In the genomic region with DNA sequence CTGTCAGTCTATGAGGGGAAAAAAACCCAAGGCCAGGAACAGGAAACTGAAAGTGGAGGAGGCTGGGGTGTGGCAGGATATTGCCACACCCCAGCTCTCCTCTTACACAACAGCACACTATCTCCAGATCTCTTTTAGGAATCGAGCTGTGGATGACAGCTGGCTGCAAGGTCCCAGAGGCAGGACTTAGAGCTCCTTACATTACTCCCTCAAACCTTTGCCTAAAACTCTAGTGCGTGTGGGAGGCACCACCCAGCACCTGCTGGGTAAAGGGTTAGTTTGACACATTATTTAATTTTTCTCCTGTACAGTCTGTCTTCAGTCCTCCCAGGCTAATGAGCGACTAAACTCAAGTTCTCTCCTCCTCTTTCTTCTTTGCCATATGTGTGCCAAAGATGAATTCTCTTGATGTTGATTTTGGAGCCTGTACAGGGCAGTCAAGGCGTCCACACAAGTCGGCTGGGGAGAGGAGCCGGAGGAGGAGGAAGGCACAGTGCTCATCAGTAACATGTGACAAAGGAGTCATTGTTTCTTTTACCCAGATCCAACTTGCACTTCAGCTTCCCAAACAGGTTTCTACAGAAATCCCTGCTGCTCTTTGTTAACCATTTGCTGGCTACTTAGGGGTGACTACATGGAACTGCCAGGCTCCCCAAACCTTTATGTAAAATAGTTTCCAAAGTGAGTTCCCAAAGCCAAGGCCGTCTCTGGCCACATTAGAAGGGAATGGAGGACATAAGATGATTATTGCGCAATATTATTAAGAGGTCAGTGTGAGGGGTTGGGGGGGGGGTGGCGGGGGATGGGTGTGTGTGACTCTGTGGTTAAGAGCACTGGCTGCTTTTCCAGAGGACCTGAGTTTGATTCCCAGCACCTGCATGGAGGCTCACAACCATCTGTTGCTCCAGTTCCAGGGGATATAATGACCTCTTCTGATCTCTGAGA, we compare ENCODE assay signal across 9 mouse cellular contexts. TPM values are rescaled to one million over a fixed set of nuclear protein-coding genes. Genes with fewer than 3 reads are reported as not detected.
DNase-seq lines count a peak whose midpoint lies in the region; ATAC-seq and TF ChIP-seq lines count a peak whose summit lies in the region.
"Had no signal": no experiment of that assay in that cellular context is flagged by ENCODE, and none has a peak within 500 bp of the region (broad histone marks: within the 10 kb centered on the region; RNA-seq: fewer than 3 reads in every experiment).

No protein-coding gene starts in this region.

- H3K27ac ChIP-seq in heart, embryonic 11.5 days (ENCODE audit: low read depth, low read length) = no peak overlapping the region
- H3K27ac ChIP-seq in liver, adult 2 months (replicated peaks; ENCODE audit: insufficient read depth, low read depth, low read length) = peak overlapping the region; percentile 29
- H3K27ac ChIP-seq: limb, embryonic 12.5 days had no signal

- TF ChIP-seq CTCF in G1E (IDR thresholded peaks at IDR 0.05; ENCODE audit: low read depth, low read length) = no peak
- TF ChIP-seq CTCF in liver, adult 2 months (IDR thresholded peaks at IDR 0.05; ENCODE audit: low read depth, low read length) = no peak

- ATAC-seq in frontal cortex, adult (ENCODE audit: low TSS enrichment) = peak; percentile 74
- ATAC-seq in G1E (ENCODE audit: extremely low read depth, insufficient number of reproducible peaks, low FRiP score, poor library complexity, severe bottlenecking) = peak; percentile 28; the same call in 1 of the 2 replicates
- ATAC-seq in heart, embryonic 11.5 days (replicated peaks; ENCODE audit: insufficient number of reproducible peaks, low FRiP score, low TSS enrichment) = peak; percentile 60

- peaks cover 32% of the 10 kb centered on the region for H3K9me3 ChIP-seq in G1E (replicated peaks)
- no peaks in the 10 kb centered on the region for H3K9me3 ChIP-seq in heart, embryonic 11.5 days (replicated peaks; ENCODE audit: control insufficient read depth, low read length)
- H3K9me3 ChIP-seq: limb, embryonic 12.5 days had no signal

- 61% methylated on average over 9 of the region's 9 CpGs for WGBS in heart, embryonic 11.5 days (ENCODE audit: insufficient replicate concordance)
- WGBS in liver, adult 2 months = 39% methylated on average over 9 of the region's 9 CpGs

- no peak overlapping the region; the same call in 1 of the 2 replicates for H3K4me2 ChIP-seq in heart, embryonic 11.5 days
- H3K4me2 ChIP-seq: limb, embryonic 12.5 days had no signal

- H3K4me3 ChIP-seq in G1E (ENCODE audit: low read depth, low read length) = no peak overlapping the region
- no peak overlapping the region for H3K4me3 ChIP-seq in heart, embryonic 11.5 days (ENCODE audit: low read depth, low read length)
- no peak overlapping the region for H3K4me3 ChIP-seq in liver, adult 2 months (ENCODE audit: insufficient read depth, low read depth, low read length)
- H3K4me3 ChIP-seq: limb, embryonic 12.5 days had no signal

- peaks cover 60% of the 10 kb centered on the region for H3K4me1 ChIP-seq in G1E (ENCODE audit: insufficient read depth, low read depth, low read length)
- peaks cover 3% of the 10 kb centered on the region; the same call in 1 of the 2 replicates for H3K4me1 ChIP-seq in heart, embryonic 11.5 days (ENCODE audit: control insufficient read depth, insufficient read depth, low read length)
- peaks cover 9% of the 10 kb centered on the region for H3K4me1 ChIP-seq in liver, adult 2 months (ENCODE audit: control insufficient read depth, insufficient read depth, low read length)

- no peak overlapping the region for H3K9ac ChIP-seq in heart, embryonic 11.5 days (ENCODE audit: low read depth, low read length)
- no peak overlapping the region for H3K9ac ChIP-seq in liver, adult 2 months (ENCODE audit: low read depth, low read length)
- H3K9ac ChIP-seq: limb, embryonic 12.5 days had no signal

- H3K36me3 ChIP-seq in G1E (replicated peaks) = peaks cover 80% of the 10 kb centered on the region
- no peaks in the 10 kb centered on the region for H3K36me3 ChIP-seq in heart, embryonic 11.5 days (ENCODE audit: control insufficient read depth, insufficient read depth, low read length)
- no peaks in the 10 kb centered on the region for H3K36me3 ChIP-seq in liver, adult 2 months (ENCODE audit: control insufficient read depth, insufficient read depth, low read length)
- H3K36me3 ChIP-seq: limb, embryonic 12.5 days had no signal

- no peak for TF ChIP-seq POLR2A in liver, adult 2 months (IDR thresholded peaks at IDR 0.05; ENCODE audit: extremely low read depth, insufficient read depth, low read length)

- no peak for DNase-seq in frontal cortex, postnatal 10 days (ENCODE audit: low spot score in 2 of 2)
- DNase-seq in G1E (ENCODE audit: low spot score) = no peak
- peak; percentile 30 for DNase-seq in liver, adult 2 months (ENCODE audit: extremely low read depth, low read depth, low spot score)
- peak; percentile 24 to 63 for DNase-seq in spleen, postnatal 4 days (ENCODE audit: low spot score in 2 of 2)
- no peak for DNase-seq in cerebellum, postnatal 10 days
- no peak for DNase-seq in layer of hippocampus, postnatal 10 days (ENCODE audit: low spot score in 2 of 2)

- no peaks in the 10 kb centered on the region for H3K79me2 ChIP-seq in liver, adult 2 months (ENCODE audit: control insufficient read depth, insufficient read depth, low read length)

- H3K27me3 ChIP-seq in G1E (ENCODE audit: insufficient read depth, low read length) = no peaks in the 10 kb centered on the region
- no peaks in the 10 kb centered on the region for H3K27me3 ChIP-seq in heart, embryonic 11.5 days (ENCODE audit: control insufficient read depth, insufficient read depth, low read length)
- H3K27me3 ChIP-seq in liver, adult 2 months (ENCODE audit: control insufficient read depth, insufficient read depth, low read length) = no peaks in the 10 kb centered on the region
- H3K27me3 ChIP-seq: limb, embryonic 12.5 days had no signal

RNA-seq across cellular contexts. Expression of gene H2-T24, which starts 3.6 kb away (rescaled TPM):
- total RNA-seq in G1E (2014; fragmentation: Nextera tagmentation) (16.6 TPM in 1 of 2 replicates, not detected in the other), G1E (2017) (5.8 and 6.9 TPM in 2 replicates)
- 0.47 and 0.50 TPM in 2 replicates for polyA plus RNA-seq in G1E (2012)
- 2.9 and 3.1 TPM in 2 replicates for polyA plus RNA-seq in heart, embryonic 11.5 days (2014; fragmentation: Nextera tagmentation; extraction: Ambion mirVana)
- total RNA-seq in liver, adult 2 months (2014; rRNA removed) = 4.9 and 5.3 TPM in 2 replicates
- polyA plus RNA-seq in liver, adult 2 months (2012; rRNA removed) = 1.9 and 2.1 TPM in 2 replicates
- total RNA-seq in layer of hippocampus, postnatal 10 days (2021) = under 1 TPM; 0.54 to 0.80 TPM

RNA-seq across cellular contexts. Expression of gene H2-T23, which starts 8.7 kb away (rescaled TPM):
- 2.3 and 11.3 TPM in 2 replicates for total RNA-seq in G1E (2014; fragmentation: Nextera tagmentation)
- 21.6 and 29.4 TPM in 2 replicates for total RNA-seq in G1E (2017)
- polyA plus RNA-seq in G1E (2012) = 9.5 and 9.8 TPM in 2 replicates
- 2.0 and 3.1 TPM in 2 replicates for polyA plus RNA-seq in heart, embryonic 11.5 days (2014; fragmentation: Nextera tagmentation; extraction: Ambion mirVana)
- 291 and 323 TPM in 2 replicates for total RNA-seq in liver, adult 2 months (2014; rRNA removed)
- 423 and 492 TPM in 2 replicates for polyA plus RNA-seq in liver, adult 2 months (2012; rRNA removed)
- 1 to 10 TPM; 2.4 to 2.9 TPM for total RNA-seq in layer of hippocampus, postnatal 10 days (2021)

RNA-seq across cellular contexts. Expression of gene H2-T22, which starts 18.6 kb away (rescaled TPM):
- 6.5 and 12.0 TPM in 2 replicates for total RNA-seq in G1E (2014; fragmentation: Nextera tagmentation)
- 20.0 and 22.8 TPM in 2 replicates for total RNA-seq in G1E (2017)
- 3.1 and 5.7 TPM in 2 replicates for polyA plus RNA-seq in G1E (2012)
- 6.7 and 7.3 TPM in 2 replicates for polyA plus RNA-seq in heart, embryonic 11.5 days (2014; fragmentation: Nextera tagmentation; extraction: Ambion mirVana)
- 115 and 138 TPM in 2 replicates for total RNA-seq in liver, adult 2 months (2014; rRNA removed)
- 98.2 and 110 TPM in 2 replicates for polyA plus RNA-seq in liver, adult 2 months (2012; rRNA removed)
- 1 to 10 TPM; 8.2 to 9.0 TPM for total RNA-seq in layer of hippocampus, postnatal 10 days (2021)

RNA-seq across cellular contexts. Expression of gene Gm6034, which starts 18.8 kb away (rescaled TPM):
- not detected in 2 replicates for total RNA-seq in G1E (2014; fragmentation: Nextera tagmentation)
- not detected in 2 replicates for total RNA-seq in G1E (2017)
- not detected in 2 replicates for polyA plus RNA-seq in G1E (2012)
- polyA plus RNA-seq in heart, embryonic 11.5 days (2014; fragmentation: Nextera tagmentation; extraction: Ambion mirVana) = not detected in 2 replicates
- 0.09 TPM in 1 of 2 replicates, not detected in the other for total RNA-seq in liver, adult 2 months (2014; rRNA removed)
- polyA plus RNA-seq in liver, adult 2 months (2012; rRNA removed) = 0.05 and 0.06 TPM in 2 replicates
- not detected for total RNA-seq in layer of hippocampus, postnatal 10 days (2021)
- polyA plus RNA-seq: limb, embryonic 12.5 days had no signal

RNA-seq across cellular contexts. Expression of gene Gm11127, which starts 34.2 kb away (rescaled TPM):
- total RNA-seq in G1E (2014; fragmentation: Nextera tagmentation) = not detected in 2 replicates
- total RNA-seq in G1E (2017) = not detected in 2 replicates
- not detected in 2 replicates for polyA plus RNA-seq in G1E (2012)
- polyA plus RNA-seq in heart, embryonic 11.5 days (2014; fragmentation: Nextera tagmentation; extraction: Ambion mirVana) = not detected in 2 replicates
- total RNA-seq in liver, adult 2 months (2014; rRNA removed) = 0.13 TPM in 1 of 2 replicates, not detected in the other
- 0.06 TPM in 1 of 2 replicates, not detected in the other for polyA plus RNA-seq in liver, adult 2 months (2012; rRNA removed)
- total RNA-seq in layer of hippocampus, postnatal 10 days (2021) = under 1 TPM; 0.30 to 0.65 TPM
- polyA plus RNA-seq: limb, embryonic 12.5 days had no signal

Comparison
In these comparisons a context has a peak if more than half of its experiments do, and no peak if none do; other contexts are left out.
1. DNase-seq: peak in liver, adult 2 months (single experiment) and spleen, postnatal 4 days (2 of 2); none in frontal cortex, postnatal 10 days (0 of 2), G1E (single experiment), cerebellum, postnatal 10 days (0 of 2) and layer of hippocampus, postnatal 10 days (0 of 2).
2. Peak in every context shown above with its lines, with median percentiles within 50 percentile points of each other: ATAC-seq.